Mouse (Mus musculus): ENCODE measurements around the gene Apela.

- no peak for TF ChIP-seq EP300 (IDR thresholded peaks at IDR 0.05; ENCODE audit: insufficient read depth, low read depth, low read length)
- TF ChIP-seq CTCF (IDR thresholded peaks at IDR 0.05): no peak
- no peak for TF ChIP-seq POLR2A (IDR thresholded peaks at IDR 0.05; ENCODE audit: insufficient read depth, low read depth, low read length)
These were observed 10.1 kb upstream of the Apela start for GRCm38 (mm10) chr8:65047193-65047592.

Measured in heart, adult 2 months (tissue).